Mouse (Mus musculus) stomach, postnatal 0 days (tissue): ENCODE measurements around the gene Slc12a7.

Source experiments
- CTCF ChIP-seq: IDR thresholded peaks from 2 replicates; pipeline ENCODE4 v1.5.1; 2016; ENCODE audit warnings: antibody characterized with exemption, low read depth, mild to moderate bottlenecking, moderate library complexity
- EP300 ChIP-seq: optimal IDR thresholded peaks from 2 replicates; pipeline ENCODE3; 2016; ENCODE audit warnings: antibody characterized with exemption

DNA sequence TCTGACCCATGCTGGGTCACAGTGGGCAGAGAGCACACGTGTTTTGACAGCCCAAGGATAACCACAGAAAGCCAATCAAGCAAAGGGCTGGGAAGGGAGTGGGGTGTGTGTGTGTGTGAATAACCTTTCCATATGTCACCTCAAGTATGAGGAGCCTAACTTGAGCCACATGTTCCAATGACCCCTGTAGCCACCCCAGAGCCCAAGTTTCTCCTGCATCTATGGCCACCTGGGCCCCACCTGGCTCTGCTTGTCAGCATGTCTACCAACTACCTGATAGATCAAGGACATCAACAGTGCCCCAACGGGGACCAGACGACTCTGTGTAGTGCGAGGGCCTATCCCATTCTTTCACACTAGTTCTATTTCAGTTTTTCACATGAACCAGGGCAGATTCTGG lies 106.8 kb downstream of the Slc12a7 start:
- TF ChIP-seq EP300, result no peak
- TF ChIP-seq CTCF, result no peak
